Mouse (Mus musculus) lung, embryonic 15.5 days (tissue): Measurements from ENCODE around the gene Gm20521. TPM values are rescaled to one million over a fixed set of nuclear protein-coding genes. Genes with fewer than 3 reads are reported as not detected.
"Not testable (repeated sequence)": the region's sequence is repeated elsewhere in the genome, so short reads cannot be mapped to it uniquely, and the experiment has no call there.

Experiments used
- ATAC-seq: fragments of 200-750 bp; cut with Nextera tagmentation; 2 replicates; pipeline ENCODE4 v1.8.0; 2017; ENCODE audit warnings: moderate number of reproducible peaks, borderline replicate concordance; ENCODE audit not compliant: low FRiP score, low TSS enrichment; ENCODE audit errors: extremely low read depth
- H3K27ac ChIP-seq: fragments of 300-500 bp; sonication (generic); 2 replicates; pipeline ENCODE4 v1.5.1; 2015; ENCODE audit warnings: moderate library complexity, mild to moderate bottlenecking, inconsistent platforms
- H3K27me3 ChIP-seq: fragments of 300-500 bp; sonication (generic); 2 replicates; pipeline ENCODE4 v1.6.1; 2015; ENCODE audit warnings: inconsistent platforms
- H3K36me3 ChIP-seq: fragments of 300-500 bp; sonication (generic); 2 replicates; pipeline ENCODE4 v1.6.1; 2015; ENCODE audit warnings: inconsistent platforms
- H3K4me1 ChIP-seq: fragments of 300-500 bp; sonication (generic); 2 replicates; pipeline ENCODE4 v1.6.1; 2015; ENCODE audit warnings: inconsistent platforms
- H3K4me2 ChIP-seq: fragments of 300-500 bp; sonication (generic); 2 replicates; pipeline ENCODE4 v1.6.1; 2015; ENCODE audit warnings: inconsistent platforms, mild to moderate bottlenecking, moderate library complexity
- H3K4me3 ChIP-seq: fragments of 300-500 bp; sonication (generic); 2 replicates; pipeline ENCODE4 v1.5.1; 2015; ENCODE audit warnings: mild to moderate bottlenecking, inconsistent platforms
- H3K9ac ChIP-seq: fragments of 300-500 bp; sonication (generic); 2 replicates; pipeline ENCODE4 v1.6.1; 2015; ENCODE audit warnings: inconsistent platforms
- H3K9me3 ChIP-seq: fragments of 300-500 bp; sonication (generic); 2 replicates; pipeline ENCODE4 v1.6.1; 2016; ENCODE audit warnings: inconsistent platforms
- WGBS: fragments of 180-500 bp; shearing (Covaris S2); methylation state at CpG from one replicate; pipeline ENCODE4 v1.1.7; 2015; 5-methylcytosine and 5-hydroxymethylcytosine counted together
- polyA plus RNA-seq: library from polyadenylated mRNA; unstranded; fragments of >200 nt; fragmentation: Nextera tagmentation; extraction: Ambion mirVana; gene quantifications from 2 replicates; pipeline ENCODE4 v1.2.1, GENCODE M21; 2015

Gene Gm20521
- polyA plus RNA-seq, 1 experiment from 2014 or later: not detected

GRCm38 (mm10) chr14:54938431-54939219 is 55.4 kb downstream of the Gm20521 start:
- 74% methylated on average over 15 of the region's 15 CpGs for WGBS
- H3K9ac ChIP-seq: no peak overlapping the region

DNA sequence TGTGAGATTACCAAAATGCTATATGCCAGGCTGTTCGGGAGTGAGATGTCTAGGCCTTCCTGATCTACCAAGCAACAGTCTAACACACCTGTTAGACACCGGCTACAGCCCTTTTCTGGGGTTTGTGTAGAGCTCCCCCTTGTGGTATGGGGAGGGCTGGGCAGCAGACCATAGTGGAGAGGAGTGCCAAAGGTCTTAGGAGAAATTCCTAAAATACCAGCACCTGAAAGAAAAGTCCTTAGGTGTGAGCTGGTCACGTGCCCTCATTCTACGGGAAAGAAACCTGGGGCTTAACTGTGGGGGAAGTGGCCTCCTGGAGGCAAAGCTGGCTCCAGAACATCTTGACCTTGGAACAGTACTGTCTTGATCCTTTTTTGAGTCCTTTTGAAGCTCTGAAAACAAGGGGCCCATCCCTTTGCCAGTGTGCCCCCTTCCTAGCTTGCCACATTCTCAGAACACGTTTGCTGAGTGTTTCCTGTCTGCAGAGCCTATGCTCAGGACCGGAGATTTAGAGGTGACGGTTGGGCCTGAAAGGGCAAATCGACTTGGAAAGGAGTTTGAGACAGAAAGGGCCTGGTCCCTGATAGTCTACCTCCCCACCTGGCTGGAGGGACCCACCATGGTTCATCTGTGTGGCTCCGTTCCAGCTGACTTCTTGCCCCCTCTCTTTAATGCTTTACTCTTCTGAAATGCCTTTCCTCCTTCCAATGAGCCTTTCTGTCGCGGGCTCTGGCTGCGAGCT is 56.4 kb downstream of the Gm20521 start:
- peaks cover 5% of the 10 kb centered on the region; the same call in 1 of the 2 replicates for H3K4me1 ChIP-seq
- no peaks in the 10 kb centered on the region for H3K9me3 ChIP-seq
- no peaks in the 10 kb centered on the region for H3K36me3 ChIP-seq
- peak; percentile 73; the same call in 1 of the 2 replicates for ATAC-seq
- no peak overlapping the region for H3K9ac ChIP-seq
- WGBS: 40% methylated on average over 12 of the region's 12 CpGs
- H3K27ac ChIP-seq: peak overlapping the region; percentile 37
- H3K4me2 ChIP-seq: no peak overlapping the region
- 0 out of 2 replicates have a peak, but pooled peaks cover 7% of the 10 kb centered on the region for H3K27me3 ChIP-seq
- no peak overlapping the region for H3K4me3 ChIP-seq

More at GRCm38 (mm10) chr14:54938431-54939219, 55.4 kb downstream of the Gm20521 start:
- no peak overlapping the region for H3K4me3 ChIP-seq
- H3K4me2 ChIP-seq: no peak overlapping the region
- no peak overlapping the region for H3K27ac ChIP-seq
- H3K9me3 ChIP-seq: no peaks in the 10 kb centered on the region
- H3K27me3 ChIP-seq: 0 out of 2 replicates have a peak, but pooled peaks cover 7% of the 10 kb centered on the region
- no peaks in the 10 kb centered on the region for H3K36me3 ChIP-seq
- peaks cover 5% of the 10 kb centered on the region; the same call in 1 of the 2 replicates for H3K4me1 ChIP-seq
- ATAC-seq: no peak

- Histone ChIP-seq H3K4me1 (peaks cover 5% of the 10 kb centered on the region; the same call in 1 of the 2 replicates), H3K27me3 (0 out of 2 replicates have a peak, but pooled peaks cover 4% of the 10 kb centered on the region), H3K36me3 (no peaks in the 10 kb centered on the region), H3K9me3 (no peaks in the 10 kb centered on the region), H3K4me3 (no peak overlapping the region), H3K4me2 (no peak overlapping the region), H3K9ac (no peak overlapping the region), H3K27ac (peak overlapping the region; percentile 37; the same call in 1 of the 2 replicates)
- no peak for ATAC-seq
- WGBS: 66% methylated on average over 3 of the region's 3 CpGs
Measured at GRCm38 (mm10) chr14:54940176-54940530, 56.9 kb downstream of the Gm20521 start.

DNA sequence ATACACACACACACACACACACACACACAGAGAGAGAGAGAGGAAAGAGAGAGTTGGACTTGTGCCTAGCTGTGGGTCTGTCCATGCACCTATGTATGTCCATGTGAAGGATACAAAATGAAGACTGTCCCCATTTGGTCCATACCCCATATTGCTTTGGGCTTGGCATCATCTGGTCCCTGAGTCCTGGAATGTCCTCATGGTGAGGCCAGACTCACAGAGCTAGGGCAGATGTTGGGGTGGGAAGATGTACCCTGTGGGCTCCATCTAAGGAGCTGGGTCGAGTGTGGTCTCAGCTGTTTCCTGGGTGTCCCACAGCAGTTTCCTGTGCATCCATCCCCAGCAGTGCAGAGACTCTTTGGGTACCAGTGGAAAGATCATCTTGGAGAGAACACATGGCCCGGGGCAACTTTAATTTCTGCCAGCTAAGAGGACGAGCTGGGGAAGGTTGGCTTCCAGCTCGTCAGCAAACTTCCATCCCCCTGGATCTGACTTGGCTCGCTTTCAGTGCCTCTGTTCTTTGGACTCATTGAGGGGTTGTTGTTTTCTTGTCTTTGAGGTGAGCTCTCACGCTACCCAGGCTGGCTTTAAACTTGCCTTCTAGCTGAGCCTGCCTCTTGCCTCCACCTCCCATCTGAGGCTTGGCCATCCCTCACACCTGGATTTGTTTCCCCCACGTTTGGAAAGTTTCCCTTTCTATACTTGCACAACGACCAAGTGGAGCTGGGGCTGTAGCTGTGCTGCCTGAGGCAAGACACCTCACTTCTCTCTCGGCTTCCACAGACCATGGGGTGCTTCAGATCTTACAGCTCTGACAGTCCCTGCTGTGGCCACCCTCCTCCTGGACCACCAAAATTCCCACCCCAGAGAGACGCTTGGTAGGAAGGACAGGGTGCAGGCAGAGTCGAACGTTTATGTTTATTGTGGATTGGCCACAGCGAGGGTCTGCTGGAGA is 58.1 kb downstream of the Gm20521 start:
- Histone ChIP-seq H3K27ac (no peak overlapping the region), H3K9me3 (no peaks in the 10 kb centered on the region), H3K4me3 (no peak overlapping the region), H3K9ac (no peak overlapping the region), H3K4me2 (no peak overlapping the region), H3K4me1 (peaks cover 5% of the 10 kb centered on the region; the same call in 1 of the 2 replicates), H3K27me3 (0 out of 2 replicates have a peak, but pooled peaks cover 2% of the 10 kb centered on the region), H3K36me3 (no peaks in the 10 kb centered on the region)
- ATAC-seq: no peak
- WGBS: 54% methylated on average over 13 of the region's 13 CpGs

- H3K4me3 ChIP-seq: no peak overlapping the region
- peaks cover 5% of the 10 kb centered on the region; the same call in 1 of the 2 replicates for H3K4me1 ChIP-seq
- H3K4me2 ChIP-seq: no peak overlapping the region
- no peak for ATAC-seq
- H3K36me3 ChIP-seq: no peaks in the 10 kb centered on the region
- WGBS: 78% methylated on average over 8 of the region's 8 CpGs
- H3K27ac ChIP-seq: no peak overlapping the region
- 0 out of 2 replicates have a peak, but pooled peaks cover 2% of the 10 kb centered on the region for H3K27me3 ChIP-seq
- H3K9ac ChIP-seq: no peak overlapping the region
- H3K9me3 ChIP-seq: no peaks in the 10 kb centered on the region
Measured at GRCm38 (mm10) chr14:54942479-54942878, 59.2 kb downstream of the Gm20521 start.

- H3K9me3 ChIP-seq: no peaks in the 10 kb centered on the region
- no peak for ATAC-seq
- no peaks in the 10 kb centered on the region for H3K36me3 ChIP-seq
- no peak overlapping the region for H3K9ac ChIP-seq
- H3K4me2 ChIP-seq: no peak overlapping the region
- WGBS: 91% methylated on average over 7 of the region's 7 CpGs
- H3K4me1 ChIP-seq: peaks cover 5% of the 10 kb centered on the region; the same call in 1 of the 2 replicates
- no peak overlapping the region for H3K4me3 ChIP-seq
- H3K27me3 ChIP-seq: 0 out of 2 replicates have a peak, but pooled peaks cover 2% of the 10 kb centered on the region
- H3K27ac ChIP-seq: no peak overlapping the region
Measured at GRCm38 (mm10) chr14:54943971-54944370, 60.7 kb downstream of the Gm20521 start.

GRCm38 (mm10) chr14:54944939-54945338 is 61.7 kb downstream of the Gm20521 start:
- Histone ChIP-seq H3K9me3 (no peaks in the 10 kb centered on the region), H3K4me2 (no peak overlapping the region)

GRCm38 (mm10) chr14:54945975-54946704 is 62.9 kb downstream of the Gm20521 start:
- Histone ChIP-seq H3K36me3 (no peaks in the 10 kb centered on the region), H3K9ac (no peak overlapping the region), H3K4me2 (no peak overlapping the region), H3K27ac (no peak overlapping the region), H3K9me3 (no peaks in the 10 kb centered on the region), H3K4me3 (no peak overlapping the region), H3K27me3 (0 out of 2 replicates have a peak, but pooled peaks cover 2% of the 10 kb centered on the region), H3K4me1 (no peaks in the 10 kb centered on the region)
- ATAC-seq: no peak
- 72% methylated on average over 19 of the region's 19 CpGs for WGBS

More at GRCm38 (mm10) chr14:54944939-54945338, 61.7 kb downstream of the Gm20521 start:
- Histone ChIP-seq H3K9ac (no peak overlapping the region), H3K27me3 (0 out of 2 replicates have a peak, but pooled peaks cover 2% of the 10 kb centered on the region), H3K4me3 (no peak overlapping the region), H3K4me1 (peaks cover 2% of the 10 kb centered on the region; the same call in 1 of the 2 replicates), H3K27ac (no peak overlapping the region), H3K36me3 (no peaks in the 10 kb centered on the region)
- WGBS: 64% methylated on average over 2 of the region's 2 CpGs
- no peak for ATAC-seq

DNA sequence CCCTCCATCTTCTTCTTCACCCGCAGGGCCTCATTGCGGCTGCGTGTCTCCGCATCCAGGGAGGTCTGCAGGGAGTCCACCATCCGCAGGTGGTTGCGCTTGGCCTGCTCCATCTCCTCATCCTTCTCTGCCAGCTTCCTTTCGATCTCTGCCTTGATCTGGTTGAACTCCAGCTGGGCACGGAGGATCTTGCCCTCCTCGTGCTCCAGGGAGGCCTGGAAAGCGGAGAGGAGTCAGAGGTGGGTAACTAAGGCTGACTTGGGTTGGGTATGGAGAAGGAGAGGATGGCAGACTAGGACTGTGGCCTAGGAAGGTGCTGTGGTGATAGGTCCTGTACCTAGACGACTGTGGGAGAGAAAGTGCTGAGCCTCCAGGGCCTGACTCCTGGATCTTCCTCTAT is 63.8 kb downstream of the Gm20521 start:
- 82% methylated on average over 11 of the region's 11 CpGs for WGBS
- H3K9me3 ChIP-seq, H3K9ac ChIP-seq, H3K27ac ChIP-seq, H3K4me1 ChIP-seq, H3K4me3 ChIP-seq, H3K27me3 ChIP-seq, H3K36me3 ChIP-seq, H3K4me2 ChIP-seq, ATAC-seq: not testable (repeated sequence)
